Mouse (Mus musculus) c-Kit-positive CD71-positive TER-119-positive erythroid progenitor cells, embryonic 14.5 days (primary cell): ENCODE results near the gene Vmn2r49.
"Not testable (repeated sequence)": the region's sequence is repeated elsewhere in the genome, so short reads cannot be mapped to it uniquely, and the experiment has no call there.

Source experiments
- DNase-seq: peaks from one replicate; pipeline ENCODE4 v3.0.0-alpha.2; 2013; ENCODE audit warnings: low spot score

Vmn2r49 gene

GRCm38 (mm10) chr7:9992157-9992556 lies at the start of gene Vmn2r49:
Vmn2r49 (minus strand) TSS chr7:9992257.
- not testable (repeated sequence) for DNase-seq

GRCm38 (mm10) chr7:9953485-9953884 lies 38.6 kb downstream of the Vmn2r49 start, which contains the start of gene Vmn2r48:
Vmn2r48 (minus strand) TSS chr7:9953585.
- DNase-seq: not testable (repeated sequence)
